Mouse (Mus musculus): ENCODE results near the gene 4933427D14Rik. TPM values are rescaled to one million over a fixed set of nuclear protein-coding genes. Genes with fewer than 3 reads are reported as not detected.
"Not testable (repeated sequence)": the region's sequence is repeated elsewhere in the genome, so short reads cannot be mapped to it uniquely, and the experiment has no call there.

4933427D14Rik gene
- polyA plus RNA-seq, 1 experiment from 2014 or later, result 14.5 TPM

- no peak for ATAC-seq (ENCODE audit: insufficient read depth, low FRiP score, low TSS enrichment)
- Histone ChIP-seq H3K27me3 (ENCODE audit: control insufficient read depth, insufficient read depth, low read length) (no peaks in the 10 kb centered on the region), H3K27ac (ENCODE audit: low read depth, low read length) (no peak overlapping the region), H3K4me3 (ENCODE audit: low read depth, low read length) (no peak overlapping the region), H3K36me3 (ENCODE audit: control insufficient read depth, insufficient read depth, low read length) (peaks cover 5% of the 10 kb centered on the region), H3K4me2 (ENCODE audit: low read depth) (no peak overlapping the region), H3K4me1 (ENCODE audit: control insufficient read depth, insufficient read depth, low read length) (no peaks in the 10 kb centered on the region), H3K9me3 (ENCODE audit: control insufficient read depth, low read length) (no peaks in the 10 kb centered on the region), H3K9ac (ENCODE audit: low read length) (no peak overlapping the region)
- WGBS, result 93% methylated on average over 4 of the region's 4 CpGs
- DNase-seq (ENCODE audit: low spot score), result no peak
Observed at GRCm38 (mm10) chr11:72184252-72184651, 23.0 kb downstream of the 4933427D14Rik start.

DNA sequence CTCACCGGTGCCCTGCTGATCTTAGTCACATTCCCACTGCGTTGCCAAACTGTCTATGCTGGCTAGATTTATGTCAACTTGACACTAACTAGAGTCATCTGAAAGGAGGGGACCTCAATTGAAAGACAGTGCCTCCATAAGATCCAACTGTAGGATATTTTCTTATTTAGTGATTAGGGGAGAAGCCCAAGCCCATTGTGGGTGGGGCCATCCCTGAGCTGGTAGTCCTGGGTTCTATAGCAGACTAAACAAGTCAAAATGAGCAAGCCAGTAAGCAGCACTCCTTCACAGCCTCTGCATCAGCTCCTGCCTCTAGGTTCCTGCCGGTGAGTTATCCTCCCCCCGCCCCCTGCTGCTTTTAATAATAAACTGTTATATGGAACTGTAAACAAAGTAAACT, 26.1 kb downstream of the 4933427D14Rik start:
- Histone ChIP-seq H3K36me3 (ENCODE audit: control insufficient read depth, insufficient read depth, low read length) (peaks cover 6% of the 10 kb centered on the region), H3K27me3 (ENCODE audit: control insufficient read depth, insufficient read depth, low read length) (no peaks in the 10 kb centered on the region), H3K4me1 (ENCODE audit: control insufficient read depth, insufficient read depth, low read length) (no peaks in the 10 kb centered on the region), H3K27ac (ENCODE audit: low read depth, low read length) (no peak overlapping the region), H3K9me3 (ENCODE audit: control insufficient read depth, low read length) (no peaks in the 10 kb centered on the region), H3K4me3 (ENCODE audit: low read depth, low read length) (no peak overlapping the region), H3K4me2 (ENCODE audit: low read depth) (no peak overlapping the region), H3K9ac (ENCODE audit: low read length) (no peak overlapping the region)
- WGBS, result 93% methylated on average over 4 of the region's 4 CpGs
- no peak for DNase-seq (ENCODE audit: low spot score)
- no peak for ATAC-seq (ENCODE audit: insufficient read depth, low FRiP score, low TSS enrichment)

- H3K27ac ChIP-seq (ENCODE audit: low read depth, low read length), result no peak overlapping the region
- WGBS, result 85% methylated on average over 5 of the region's 5 CpGs
- ATAC-seq (ENCODE audit: insufficient read depth, low FRiP score, low TSS enrichment), result no peak
- no peak overlapping the region for H3K9ac ChIP-seq (ENCODE audit: low read length)
- no peak overlapping the region for H3K4me3 ChIP-seq (ENCODE audit: low read depth, low read length)
- no peaks in the 10 kb centered on the region for H3K4me1 ChIP-seq (ENCODE audit: control insufficient read depth, insufficient read depth, low read length)
- DNase-seq (ENCODE audit: low spot score), result no peak
- no peak overlapping the region for H3K4me2 ChIP-seq (ENCODE audit: low read depth)
- no peaks in the 10 kb centered on the region for H3K27me3 ChIP-seq (ENCODE audit: control insufficient read depth, insufficient read depth, low read length)
- no peaks in the 10 kb centered on the region for H3K9me3 ChIP-seq (ENCODE audit: control insufficient read depth, low read length)
- H3K36me3 ChIP-seq (ENCODE audit: control insufficient read depth, insufficient read depth, low read length), result peaks cover 6% of the 10 kb centered on the region
Observed at GRCm38 (mm10) chr11:72180556-72180955, 26.7 kb downstream of the 4933427D14Rik start.

DNA sequence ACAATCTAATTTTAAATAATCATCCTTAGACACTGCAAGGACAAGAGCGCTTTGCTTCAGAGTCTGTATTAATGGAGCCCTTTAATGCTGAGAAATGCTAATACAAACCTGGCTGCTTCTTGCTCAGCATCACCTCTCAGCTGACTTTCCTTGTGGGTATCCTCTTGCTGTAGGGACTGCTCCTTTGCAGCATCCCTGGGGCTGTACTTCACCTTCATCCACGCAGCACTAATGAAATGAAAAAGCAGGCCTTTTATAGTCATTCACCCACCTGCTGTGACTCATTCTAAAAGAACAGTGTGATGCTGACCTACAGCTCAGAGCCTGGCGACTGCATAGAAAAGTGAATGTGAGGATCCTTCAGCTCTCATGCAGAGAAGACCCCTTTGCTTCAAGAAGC, 30.7 kb downstream of the 4933427D14Rik start:
- 32% methylated on average over 3 of the region's 3 CpGs for WGBS
- H3K36me3 ChIP-seq (ENCODE audit: control insufficient read depth, insufficient read depth, low read length), result peaks cover 7% of the 10 kb centered on the region
- H3K4me3 ChIP-seq (ENCODE audit: low read depth, low read length), result no peak overlapping the region
- no peaks in the 10 kb centered on the region for H3K27me3 ChIP-seq (ENCODE audit: control insufficient read depth, insufficient read depth, low read length)
- DNase-seq (ENCODE audit: low spot score) (peak; percentile 32), ATAC-seq (ENCODE audit: insufficient read depth, low FRiP score, low TSS enrichment) (no peak)
- no peak overlapping the region for H3K9ac ChIP-seq (ENCODE audit: low read length)
- H3K9me3 ChIP-seq (ENCODE audit: control insufficient read depth, low read length), result no peaks in the 10 kb centered on the region
- no peak overlapping the region for H3K4me2 ChIP-seq (ENCODE audit: low read depth)
- no peak overlapping the region for H3K27ac ChIP-seq (ENCODE audit: low read depth, low read length)
- H3K4me1 ChIP-seq (ENCODE audit: control insufficient read depth, insufficient read depth, low read length), result no peaks in the 10 kb centered on the region

- H3K27ac ChIP-seq (ENCODE audit: low read depth, low read length), result no peak overlapping the region
- DNase-seq (ENCODE audit: low spot score) (no peak), ATAC-seq (ENCODE audit: insufficient read depth, low FRiP score, low TSS enrichment) (no peak)
- no peaks in the 10 kb centered on the region for H3K27me3 ChIP-seq (ENCODE audit: control insufficient read depth, insufficient read depth, low read length)
- H3K9ac ChIP-seq (ENCODE audit: low read length), result no peak overlapping the region
- H3K36me3 ChIP-seq (ENCODE audit: control insufficient read depth, insufficient read depth, low read length), result peaks cover 6% of the 10 kb centered on the region
- no peak overlapping the region for H3K4me2 ChIP-seq (ENCODE audit: low read depth)
- H3K4me1 ChIP-seq (ENCODE audit: control insufficient read depth, insufficient read depth, low read length), result no peaks in the 10 kb centered on the region
- no peak overlapping the region for H3K4me3 ChIP-seq (ENCODE audit: low read depth, low read length)
- 82% methylated on average over 5 of the region's 5 CpGs for WGBS
- no peaks in the 10 kb centered on the region for H3K9me3 ChIP-seq (ENCODE audit: control insufficient read depth, low read length)
Observed at GRCm38 (mm10) chr11:72175966-72176365, 31.3 kb downstream of the 4933427D14Rik start.

GRCm38 (mm10) chr11:72174721-72175120, 32.5 kb downstream of the 4933427D14Rik start:
- Histone ChIP-seq H3K4me1 (ENCODE audit: control insufficient read depth, insufficient read depth, low read length) (no peaks in the 10 kb centered on the region), H3K9me3 (ENCODE audit: control insufficient read depth, low read length) (no peaks in the 10 kb centered on the region), H3K27ac (ENCODE audit: low read depth, low read length) (no peak overlapping the region), H3K36me3 (ENCODE audit: control insufficient read depth, insufficient read depth, low read length) (peaks cover 6% of the 10 kb centered on the region), H3K9ac (ENCODE audit: low read length) (no peak overlapping the region), H3K27me3 (ENCODE audit: control insufficient read depth, insufficient read depth, low read length) (no peaks in the 10 kb centered on the region), H3K4me3 (ENCODE audit: low read depth, low read length) (no peak overlapping the region), H3K4me2 (ENCODE audit: low read depth) (no peak overlapping the region)
- DNase-seq (ENCODE audit: low spot score), result no peak
- no peak for ATAC-seq (ENCODE audit: insufficient read depth, low FRiP score, low TSS enrichment)
- WGBS, result 92% methylated on average over 6 of the region's 6 CpGs

GRCm38 (mm10) chr11:72173506-72173905, 33.8 kb downstream of the 4933427D14Rik start:
- no peaks in the 10 kb centered on the region for H3K27me3 ChIP-seq (ENCODE audit: control insufficient read depth, insufficient read depth, low read length)
- no peak overlapping the region for H3K4me3 ChIP-seq (ENCODE audit: low read depth, low read length)
- no peak overlapping the region for H3K27ac ChIP-seq (ENCODE audit: low read depth, low read length)
- H3K9me3 ChIP-seq (ENCODE audit: control insufficient read depth, low read length), result no peaks in the 10 kb centered on the region
- 89% methylated on average over 5 of the region's 5 CpGs for WGBS
- no peak overlapping the region for H3K9ac ChIP-seq (ENCODE audit: low read length)
- no peaks in the 10 kb centered on the region for H3K4me1 ChIP-seq (ENCODE audit: control insufficient read depth, insufficient read depth, low read length)
- H3K4me2 ChIP-seq (ENCODE audit: low read depth), result no peak overlapping the region
- peaks cover 6% of the 10 kb centered on the region for H3K36me3 ChIP-seq (ENCODE audit: control insufficient read depth, insufficient read depth, low read length)
- DNase-seq (ENCODE audit: low spot score), result no peak
- ATAC-seq (ENCODE audit: insufficient read depth, low FRiP score, low TSS enrichment), result no peak

DNA sequence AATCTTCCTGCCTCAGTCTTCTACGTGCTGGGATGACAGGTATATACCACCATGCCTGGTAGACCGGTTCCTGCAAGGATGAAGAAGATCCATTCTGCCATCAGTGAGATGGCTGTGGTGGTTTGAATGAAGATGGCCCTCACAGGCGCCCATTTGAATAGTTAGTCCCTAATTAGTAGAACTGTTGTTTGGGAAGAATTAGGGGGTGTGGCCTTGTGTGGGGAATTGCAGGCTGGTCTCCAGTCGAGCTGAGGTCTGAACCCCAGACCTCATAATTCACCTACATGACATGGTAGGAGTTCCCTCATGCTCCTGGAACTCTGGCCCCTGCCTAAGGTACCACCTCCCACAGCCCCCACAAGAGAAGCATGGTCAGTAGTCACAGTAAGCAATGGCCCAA, 35.4 kb downstream of the 4933427D14Rik start:
- not testable (repeated sequence) for H3K4me2 ChIP-seq (ENCODE audit: low read depth); H3K9ac ChIP-seq (ENCODE audit: low read length); H3K4me3 ChIP-seq (ENCODE audit: low read depth, low read length); ATAC-seq (ENCODE audit: insufficient read depth, low FRiP score, low TSS enrichment); H3K27me3 ChIP-seq (ENCODE audit: control insufficient read depth, insufficient read depth, low read length); H3K36me3 ChIP-seq (ENCODE audit: control insufficient read depth, insufficient read depth, low read length); DNase-seq (ENCODE audit: low spot score); H3K9me3 ChIP-seq (ENCODE audit: control insufficient read depth, low read length); H3K4me1 ChIP-seq (ENCODE audit: control insufficient read depth, insufficient read depth, low read length); H3K27ac ChIP-seq (ENCODE audit: low read depth, low read length)
- WGBS, result 42% methylated on average over 4 of the region's 4 CpGs

GRCm38 (mm10) chr11:72169871-72170270, 37.4 kb downstream of the 4933427D14Rik start:
- Histone ChIP-seq H3K27me3 (ENCODE audit: control insufficient read depth, insufficient read depth, low read length) (no peaks in the 10 kb centered on the region), H3K4me1 (ENCODE audit: control insufficient read depth, insufficient read depth, low read length) (no peaks in the 10 kb centered on the region), H3K4me2 (ENCODE audit: low read depth) (no peak overlapping the region), H3K9ac (ENCODE audit: low read length) (no peak overlapping the region), H3K4me3 (ENCODE audit: low read depth, low read length) (no peak overlapping the region), H3K9me3 (ENCODE audit: control insufficient read depth, low read length) (no peaks in the 10 kb centered on the region), H3K27ac (ENCODE audit: low read depth, low read length) (no peak overlapping the region), H3K36me3 (ENCODE audit: control insufficient read depth, insufficient read depth, low read length) (peaks cover 2% of the 10 kb centered on the region)
- 90% methylated on average over 4 of the region's 4 CpGs for WGBS
- ATAC-seq (ENCODE audit: insufficient read depth, low FRiP score, low TSS enrichment) (no peak), DNase-seq (ENCODE audit: low spot score) (no peak)

All from neural tube, embryonic 11.5 days (tissue).